Mouse (Mus musculus): ENCODE measurements around the gene Bcl10.
"Not testable (repeated sequence)": the region's sequence is repeated elsewhere in the genome, so short reads cannot be mapped to it uniquely, and the experiment has no call there.

Gene Bcl10

GRCm38 (mm10) chr3:145913263-145913662 is 9.3 kb upstream of the Bcl10 start:
- no peak for DNase-seq (ENCODE audit: low read depth, low spot score)

- not testable (repeated sequence) for DNase-seq (ENCODE audit: low read depth, low spot score)
Measured at GRCm38 (mm10) chr3:145913942-145914341, 8.7 kb upstream of the Bcl10 start.

GRCm38 (mm10) chr3:145916374-145916773 is 6.2 kb upstream of the Bcl10 start:
- DNase-seq (ENCODE audit: low read depth, low spot score) = no peak

GRCm38 (mm10) chr3:145916826-145917225 is 5.8 kb upstream of the Bcl10 start:
- DNase-seq (ENCODE audit: low read depth, low spot score) = no peak

- peak; percentile 54 for DNase-seq (ENCODE audit: low read depth, low spot score)
Measured at GRCm38 (mm10) chr3:145922971-145923370, 367 bp downstream of the Bcl10 start.

- DNase-seq (ENCODE audit: low read depth, low spot score) = peak; percentile 100
Measured at GRCm38 (mm10) chr3:145923874-145924577, 1.4 kb downstream of the Bcl10 start.

- peak; percentile 82 for DNase-seq (ENCODE audit: low read depth, low spot score)
Measured at GRCm38 (mm10) chr3:145924649-145925337, 2.2 kb downstream of the Bcl10 start.

GRCm38 (mm10) chr3:145925506-145925905 is 2.9 kb downstream of the Bcl10 start:
- DNase-seq (ENCODE audit: low read depth, low spot score) = no peak

GRCm38 (mm10) chr3:145929525-145930400 is 7.2 kb downstream of the Bcl10 start:
- peak; percentile 29 for DNase-seq (ENCODE audit: low read depth, low spot score)

- no peak for DNase-seq (ENCODE audit: low read depth, low spot score)
Measured at GRCm38 (mm10) chr3:145933845-145934244, 11.2 kb downstream of the Bcl10 start.

GRCm38 (mm10) chr3:145937505-145938404 is 15.2 kb downstream of the Bcl10 start, which contains the start of gene 2410004B18Rik:
Gene 2410004B18Rik (plus strand): TSS chr3:145938014.
- peak; percentile 92 for DNase-seq (ENCODE audit: low read depth, low spot score)

GRCm38 (mm10) chr3:145938405-145939349 is 16.1 kb downstream of the Bcl10 start:
- DNase-seq (ENCODE audit: low read depth, low spot score) = peak; percentile 59

GRCm38 (mm10) chr3:145939402-145939801 is 16.8 kb downstream of the Bcl10 start:
- DNase-seq (ENCODE audit: low read depth, low spot score) = peak; percentile 42

GRCm38 (mm10) chr3:145939971-145940370 is 17.4 kb downstream of the Bcl10 start:
- DNase-seq (ENCODE audit: low read depth, low spot score) = peak; percentile 56

- peak; percentile 89 for DNase-seq (ENCODE audit: low read depth, low spot score)
Measured at GRCm38 (mm10) chr3:145941971-145942370, 19.4 kb downstream of the Bcl10 start.

- peak; percentile 88 for DNase-seq (ENCODE audit: low read depth, low spot score)
Measured at GRCm38 (mm10) chr3:145944348-145944747, 21.7 kb downstream of the Bcl10 start.

- no peak for DNase-seq (ENCODE audit: low read depth, low spot score)
Measured at GRCm38 (mm10) chr3:145945904-145946303, 23.3 kb downstream of the Bcl10 start.

- DNase-seq (ENCODE audit: low read depth, low spot score) = no peak
Measured at GRCm38 (mm10) chr3:145946654-145947053, 24.1 kb downstream of the Bcl10 start.

GRCm38 (mm10) chr3:145947539-145948204 is 25.1 kb downstream of the Bcl10 start:
- no peak for DNase-seq (ENCODE audit: low read depth, low spot score)
